Mouse (Mus musculus) olfactory bulb, adult 2 months (tissue): Measurements from ENCODE around the gene Vwa2.

ENCODE experiments used
- CTCF ChIP-seq: fragments of 200-500 bp; IDR thresholded peaks from 2 replicates; pipeline ENCODE4 v1.5.1; 2012; ENCODE audit warnings: low read depth, mild to moderate bottlenecking, low read length, moderate library complexity; ENCODE audit not compliant: insufficient read depth
- POLR2A ChIP-seq: fragments of 200-500 bp; IDR thresholded peaks from 2 replicates; pipeline ENCODE4 v1.6.1; 2012; ENCODE audit warnings: mild to moderate bottlenecking, low read depth, low read length, moderate library complexity; ENCODE audit not compliant: insufficient read depth

DNA sequence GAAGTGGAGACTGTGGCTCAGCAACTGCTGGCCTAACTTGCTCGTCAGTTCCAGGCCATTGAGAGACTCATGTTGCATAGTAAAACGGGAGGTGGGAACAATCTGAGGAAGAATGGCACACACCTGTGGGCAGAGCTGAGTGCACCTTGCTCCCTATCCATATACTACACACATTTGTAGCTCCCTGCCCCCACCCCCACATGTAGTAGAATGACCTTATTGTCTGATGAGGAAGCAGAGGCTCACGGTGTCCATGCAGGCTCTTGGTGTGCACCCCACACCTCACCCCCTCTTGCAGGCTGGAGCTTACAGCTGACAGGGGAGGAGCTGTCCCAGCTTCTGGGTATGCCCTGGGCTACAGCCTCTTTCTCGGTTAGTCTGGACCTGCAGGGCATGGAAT, 6.3 kb upstream of the Vwa2 start:
- no peak for TF ChIP-seq POLR2A
- no peak for TF ChIP-seq CTCF
